Mouse (Mus musculus): Measurements from ENCODE around the gene Lrrfip2. TPM values are rescaled to one million over a fixed set of nuclear protein-coding genes. Genes with fewer than 3 reads are reported as not detected.

Lrrfip2 gene
- total RNA-seq (2017), result 65.7 and 103 TPM in 2 replicates

GRCm38 (mm10) chr9:111117126-111117642, at the start of gene Lrrfip2:
Gene Lrrfip2 (plus strand): TSS chr9:111117592.
- ATAC-seq (replicated peaks in 1 of 2; ENCODE audit: insufficient read depth in 1 of 2, low FRiP score in 2 of 2, low TSS enrichment in 1 of 2, low read depth in 1 of 2, poor library complexity in 2 of 2, severe bottlenecking in 2 of 2), result no peak

- ATAC-seq (replicated peaks in 1 of 2; ENCODE audit: insufficient read depth in 1 of 2, low FRiP score in 2 of 2, low TSS enrichment in 1 of 2, low read depth in 1 of 2, poor library complexity in 2 of 2, severe bottlenecking in 2 of 2), result peak; percentile 74
Observed at GRCm38 (mm10) chr9:111070546-111070961, 46.8 kb upstream of the Lrrfip2 start.

GRCm38 (mm10) chr9:111072175-111072574, 45.2 kb upstream of the Lrrfip2 start:
- peak; percentile 25 to 49; a peak in 1 of 4 replicates for ATAC-seq (replicated peaks in 1 of 2; ENCODE audit: insufficient read depth in 1 of 2, low FRiP score in 2 of 2, low TSS enrichment in 1 of 2, low read depth in 1 of 2, poor library complexity in 2 of 2, severe bottlenecking in 2 of 2)

- ATAC-seq (replicated peaks in 1 of 2; ENCODE audit: insufficient read depth in 1 of 2, low FRiP score in 2 of 2, low TSS enrichment in 1 of 2, low read depth in 1 of 2, poor library complexity in 2 of 2, severe bottlenecking in 2 of 2), result no peak
Observed at GRCm38 (mm10) chr9:111072971-111073370, 44.4 kb upstream of the Lrrfip2 start.

- no peak for ATAC-seq (replicated peaks in 1 of 2; ENCODE audit: insufficient read depth in 1 of 2, low FRiP score in 2 of 2, low TSS enrichment in 1 of 2, low read depth in 1 of 2, poor library complexity in 2 of 2, severe bottlenecking in 2 of 2)
Observed at GRCm38 (mm10) chr9:111077745-111078144, 39.6 kb upstream of the Lrrfip2 start.

- 0 out of 4 replicates have a peak, but pooled peaks have one; percentile 17 to 46 for ATAC-seq (replicated peaks in 1 of 2; ENCODE audit: insufficient read depth in 1 of 2, low FRiP score in 2 of 2, low TSS enrichment in 1 of 2, low read depth in 1 of 2, poor library complexity in 2 of 2, severe bottlenecking in 2 of 2)
Observed at GRCm38 (mm10) chr9:111080801-111081200, 36.6 kb upstream of the Lrrfip2 start.

- ATAC-seq (replicated peaks in 1 of 2; ENCODE audit: insufficient read depth in 1 of 2, low FRiP score in 2 of 2, low TSS enrichment in 1 of 2, low read depth in 1 of 2, poor library complexity in 2 of 2, severe bottlenecking in 2 of 2), result no peak
Observed at GRCm38 (mm10) chr9:111081765-111082164, 35.6 kb upstream of the Lrrfip2 start.

- ATAC-seq (replicated peaks in 1 of 2; ENCODE audit: insufficient read depth in 1 of 2, low FRiP score in 2 of 2, low TSS enrichment in 1 of 2, low read depth in 1 of 2, poor library complexity in 2 of 2, severe bottlenecking in 2 of 2), result no peak
Observed at GRCm38 (mm10) chr9:111085329-111085728, 32.1 kb upstream of the Lrrfip2 start.

- ATAC-seq (replicated peaks in 1 of 2; ENCODE audit: insufficient read depth in 1 of 2, low FRiP score in 2 of 2, low TSS enrichment in 1 of 2, low read depth in 1 of 2, poor library complexity in 2 of 2, severe bottlenecking in 2 of 2), result no peak
Observed at GRCm38 (mm10) chr9:111086137-111086536, 31.3 kb upstream of the Lrrfip2 start.

GRCm38 (mm10) chr9:111086995-111087606, 30.3 kb upstream of the Lrrfip2 start:
- no peak for ATAC-seq (replicated peaks in 1 of 2; ENCODE audit: insufficient read depth in 1 of 2, low FRiP score in 2 of 2, low TSS enrichment in 1 of 2, low read depth in 1 of 2, poor library complexity in 2 of 2, severe bottlenecking in 2 of 2)

GRCm38 (mm10) chr9:111087960-111088359, 29.4 kb upstream of the Lrrfip2 start:
- ATAC-seq (replicated peaks in 1 of 2; ENCODE audit: insufficient read depth in 1 of 2, low FRiP score in 2 of 2, low TSS enrichment in 1 of 2, low read depth in 1 of 2, poor library complexity in 2 of 2, severe bottlenecking in 2 of 2), result no peak

- ATAC-seq (replicated peaks in 1 of 2; ENCODE audit: insufficient read depth in 1 of 2, low FRiP score in 2 of 2, low TSS enrichment in 1 of 2, low read depth in 1 of 2, poor library complexity in 2 of 2, severe bottlenecking in 2 of 2), result no peak
Observed at GRCm38 (mm10) chr9:111088886-111089285, 28.5 kb upstream of the Lrrfip2 start.

GRCm38 (mm10) chr9:111092657-111093056, 24.7 kb upstream of the Lrrfip2 start:
- ATAC-seq (replicated peaks in 1 of 2; ENCODE audit: insufficient read depth in 1 of 2, low FRiP score in 2 of 2, low TSS enrichment in 1 of 2, low read depth in 1 of 2, poor library complexity in 2 of 2, severe bottlenecking in 2 of 2), result no peak

GRCm38 (mm10) chr9:111093094-111093493, 24.3 kb upstream of the Lrrfip2 start:
- ATAC-seq (replicated peaks in 1 of 2; ENCODE audit: insufficient read depth in 1 of 2, low FRiP score in 2 of 2, low TSS enrichment in 1 of 2, low read depth in 1 of 2, poor library complexity in 2 of 2, severe bottlenecking in 2 of 2), result peak; percentile 44 to 60; a peak in 1 of 4 replicates

GRCm38 (mm10) chr9:111094626-111095025, 22.8 kb upstream of the Lrrfip2 start:
- peak; percentile 68 to 86 for ATAC-seq (replicated peaks in 1 of 2; ENCODE audit: insufficient read depth in 1 of 2, low FRiP score in 2 of 2, low TSS enrichment in 1 of 2, low read depth in 1 of 2, poor library complexity in 2 of 2, severe bottlenecking in 2 of 2)

- peak in 1 of 2 experiments; percentile 43; a peak in 1 of 4 replicates for ATAC-seq (replicated peaks in 1 of 2; ENCODE audit: insufficient read depth in 1 of 2, low FRiP score in 2 of 2, low TSS enrichment in 1 of 2, low read depth in 1 of 2, poor library complexity in 2 of 2, severe bottlenecking in 2 of 2)
Observed at GRCm38 (mm10) chr9:111095710-111096109, 21.7 kb upstream of the Lrrfip2 start.

GRCm38 (mm10) chr9:111096419-111097326, 20.7 kb upstream of the Lrrfip2 start:
- no peak for ATAC-seq (replicated peaks in 1 of 2; ENCODE audit: insufficient read depth in 1 of 2, low FRiP score in 2 of 2, low TSS enrichment in 1 of 2, low read depth in 1 of 2, poor library complexity in 2 of 2, severe bottlenecking in 2 of 2)

- ATAC-seq (replicated peaks in 1 of 2; ENCODE audit: insufficient read depth in 1 of 2, low FRiP score in 2 of 2, low TSS enrichment in 1 of 2, low read depth in 1 of 2, poor library complexity in 2 of 2, severe bottlenecking in 2 of 2), result no peak
Observed at GRCm38 (mm10) chr9:111097543-111097942, 19.8 kb upstream of the Lrrfip2 start.
